Mouse (Mus musculus) spleen, adult 12 weeks (tissue): ENCODE results near the gene Fam160b1.

Experiments used
- DNase-seq: peaks from one replicate; pipeline ENCODE4 v3.0.0; 2022; ENCODE audit warnings: low spot score

Gene Fam160b1

GRCm38 (mm10) chr19:57344678-57345077 lies 15.8 kb upstream of the Fam160b1 start:
- DNase-seq, result no peak

GRCm38 (mm10) chr19:57349096-57349495 lies 11.4 kb upstream of the Fam160b1 start:
- DNase-seq, result no peak

- no peak for DNase-seq
Measured at GRCm38 (mm10) chr19:57352337-57352935, 8.0 kb upstream of the Fam160b1 start.

- no peak for DNase-seq
Measured at GRCm38 (mm10) chr19:57353228-57353627, 7.3 kb upstream of the Fam160b1 start.

GRCm38 (mm10) chr19:57354050-57354449 lies 6.4 kb upstream of the Fam160b1 start:
- DNase-seq, result no peak

GRCm38 (mm10) chr19:57354715-57355114 lies 5.8 kb upstream of the Fam160b1 start:
- no peak for DNase-seq

GRCm38 (mm10) chr19:57355451-57356251 lies 4.8 kb upstream of the Fam160b1 start:
- peak; percentile 28 for DNase-seq

GRCm38 (mm10) chr19:57356273-57356672 lies 4.2 kb upstream of the Fam160b1 start:
- DNase-seq, result no peak

GRCm38 (mm10) chr19:57357244-57357643 lies 3.2 kb upstream of the Fam160b1 start:
- no peak for DNase-seq

- no peak for DNase-seq
Measured at GRCm38 (mm10) chr19:57357811-57358210, 2.7 kb upstream of the Fam160b1 start.

- peak; percentile 68 for DNase-seq
Measured at GRCm38 (mm10) chr19:57358322-57358721, 2.2 kb upstream of the Fam160b1 start.

GRCm38 (mm10) chr19:57358836-57359598 lies 1.5 kb upstream of the Fam160b1 start:
- no peak for DNase-seq

GRCm38 (mm10) chr19:57359701-57360326 lies 666 bp upstream of the Fam160b1 start:
- DNase-seq, result peak; percentile 36

- DNase-seq, result peak; percentile 58
Measured at GRCm38 (mm10) chr19:57361131-57361938, 855 bp downstream of the Fam160b1 start.

GRCm38 (mm10) chr19:57361939-57362307 lies 1.4 kb downstream of the Fam160b1 start:
- no peak for DNase-seq

- no peak for DNase-seq
Measured at GRCm38 (mm10) chr19:57362586-57362985, 2.1 kb downstream of the Fam160b1 start.

GRCm38 (mm10) chr19:57363076-57363475 lies 2.6 kb downstream of the Fam160b1 start:
- no peak for DNase-seq

- no peak for DNase-seq
Measured at GRCm38 (mm10) chr19:57363538-57363937, 3.1 kb downstream of the Fam160b1 start.

- DNase-seq, result no peak
Measured at GRCm38 (mm10) chr19:57364942-57365673, 4.6 kb downstream of the Fam160b1 start.

- DNase-seq, result no peak
Measured at GRCm38 (mm10) chr19:57366007-57366406, 5.5 kb downstream of the Fam160b1 start.

- DNase-seq, result no peak
Measured at GRCm38 (mm10) chr19:57366626-57367025, 6.1 kb downstream of the Fam160b1 start.
